Mouse (Mus musculus) forebrain, embryonic 14.5 days (tissue): ENCODE data around the gene Tubg2. TPM values are rescaled to one million over a fixed set of nuclear protein-coding genes. Genes with fewer than 3 reads are reported as not detected.

Experiments used
- ATAC-seq: fragments of 200-750 bp; cut with Nextera tagmentation; 2 replicates; pipeline ENCODE4 v1.8.0; 2017; ENCODE audit warnings: mild to moderate bottlenecking, moderate library complexity
- DNase-seq: peaks from one replicate; pipeline ENCODE4 v3.0.0-alpha.2; 2015; ENCODE audit warnings: low spot score
- H3K27ac ChIP-seq: fragments of 300-500 bp; sonication (generic); 2 replicates; pipeline ENCODE4 v1.5.1; 2014; ENCODE audit warnings: low read depth, mild to moderate bottlenecking, control low read depth, low read length, moderate library complexity
- H3K27me3 ChIP-seq: fragments of 300-500 bp; sonication (generic); replicated peaks from 2 replicates; pipeline ENCODE4 v1.6.1; 2014; ENCODE audit warnings: low read length, control low read depth, mixed read lengths; ENCODE audit not compliant: control insufficient read depth, insufficient read depth
- H3K36me3 ChIP-seq: fragments of 300-500 bp; sonication (generic); 2 replicates; pipeline ENCODE4 v1.6.1; 2014; ENCODE audit warnings: low read length, control low read depth; ENCODE audit not compliant: control insufficient read depth, insufficient read depth
- H3K4me1 ChIP-seq: fragments of 300-500 bp; sonication (generic); 2 replicates; pipeline ENCODE4 v1.6.1; 2014; ENCODE audit warnings: antibody characterized with exemption, low read length, control low read depth; ENCODE audit not compliant: control insufficient read depth, insufficient read depth
- H3K4me2 ChIP-seq: fragments of 300-500 bp; sonication (generic); 2 replicates; pipeline ENCODE4 v1.6.1; 2014; ENCODE audit warnings: mild to moderate bottlenecking, control low read depth, low read length
- H3K4me3 ChIP-seq: fragments of 300-500 bp; sonication (generic); 2 replicates; pipeline ENCODE4 v1.5.1; 2014; ENCODE audit warnings: low read depth, low read length, control low read depth
- H3K9ac ChIP-seq: fragments of 300-500 bp; sonication (generic); 2 replicates; pipeline ENCODE4 v1.6.1; 2014; ENCODE audit warnings: mild to moderate bottlenecking, low read length, control low read depth, moderate library complexity
- H3K9me3 ChIP-seq: fragments of 300-500 bp; sonication (generic); replicated peaks from 2 replicates; pipeline ENCODE4 v1.6.1; 2016; ENCODE audit warnings: low read length, control low read depth, mixed read lengths; ENCODE audit not compliant: control insufficient read depth
- WGBS: fragments of 180-500 bp; shearing (Covaris S2); extraction: QIAGEN DNeasy Blood & Tissue Kit; methylation state at CpG from one replicate; pipeline ENCODE4 v1.1.7; 2014; 5-methylcytosine and 5-hydroxymethylcytosine counted together
- polyA plus RNA-seq: library from polyadenylated mRNA; unstranded; fragments of >200 nt; fragmentation: Nextera tagmentation; extraction: Ambion mirVana; gene quantifications from 2 replicates; pipeline ENCODE4 v1.2.1, GENCODE M21; 2014

Tubg2 gene
- polyA plus RNA-seq: 27.4 and 31.9 TPM in 2 replicates

DNA sequence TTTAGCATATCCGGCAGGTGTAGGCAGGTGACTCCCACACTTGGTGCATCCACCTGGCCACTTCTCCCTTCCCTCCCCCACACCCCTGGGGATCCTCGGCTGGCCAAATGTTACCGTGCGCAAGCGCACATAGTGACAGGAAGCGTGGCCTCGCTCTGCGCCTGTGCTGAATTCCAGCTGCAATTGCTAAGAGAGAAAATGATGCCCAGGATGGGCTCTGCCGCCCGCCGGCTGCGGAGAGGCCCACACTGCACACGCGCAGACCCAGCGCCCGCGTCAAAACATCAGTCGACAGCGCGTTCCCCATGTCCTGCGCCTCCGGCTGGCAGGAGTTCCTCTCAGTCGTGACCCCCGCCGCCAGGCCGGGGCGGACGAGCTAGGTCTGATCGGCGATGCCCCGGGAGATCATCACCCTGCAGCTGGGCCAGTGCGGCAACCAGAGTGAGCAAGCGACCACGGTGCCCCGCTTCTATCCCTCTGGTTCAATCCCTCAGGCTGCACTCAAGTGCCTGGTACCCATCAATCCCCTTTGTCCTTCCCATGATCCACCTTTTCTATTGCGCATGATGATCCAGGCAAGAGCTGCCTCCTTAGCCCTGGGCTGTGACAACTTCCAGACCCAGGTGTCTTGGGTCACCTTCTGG, at the start of gene Tubg2:
Gene Tubg2 (plus strand): TSS at position 180 of the 644 bp plus-strand sequence.
- Histone ChIP-seq H3K4me1 (no peaks in the 10 kb centered on the region; the same call in 1 of the 2 replicates), H3K36me3 (no peaks in the 10 kb centered on the region), H3K9ac (peak within 1 kb of the TSS; percentile 75), H3K27me3 (no peaks in the 10 kb centered on the region), H3K4me2 (peak within 1 kb of the TSS; percentile 71), H3K4me3 (peak within 1 kb of the TSS; percentile 37), H3K27ac (peak within 1 kb of the TSS; percentile 80), H3K9me3 (no peaks in the 10 kb centered on the region)
- ATAC-seq (peak; percentile 87), DNase-seq (peak; percentile 88)
- WGBS: 2% methylated on average over 36 of the region's 36 CpGs

DNA sequence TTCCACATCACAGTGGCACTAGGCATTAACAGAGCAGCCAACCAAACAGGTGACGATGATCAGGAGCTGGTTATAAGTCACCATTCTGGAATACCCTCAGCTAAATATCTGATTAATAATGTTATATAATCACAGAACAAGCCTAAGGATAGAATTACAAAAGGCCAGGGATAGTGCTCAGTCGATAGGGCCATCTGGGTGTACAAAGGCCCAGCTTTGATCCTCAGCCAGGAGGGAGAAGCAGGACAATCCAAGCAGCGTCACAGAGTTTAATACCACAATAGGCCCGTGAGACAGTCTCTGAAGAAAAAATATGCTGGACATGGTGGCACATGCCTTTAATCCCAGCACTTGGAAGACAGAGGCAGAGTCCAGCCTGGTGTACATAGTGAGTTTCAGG, 46.4 kb upstream of the Tubg2 start:
- Histone ChIP-seq H3K4me2 (no peak overlapping the region), H3K4me1 (no peaks in the 10 kb centered on the region), H3K27me3 (no peaks in the 10 kb centered on the region), H3K36me3 (peaks cover 16% of the 10 kb centered on the region), H3K9ac (no peak overlapping the region), H3K9me3 (no peaks in the 10 kb centered on the region), H3K4me3 (no peak overlapping the region), H3K27ac (no peak overlapping the region)
- no peak for DNase-seq
- ATAC-seq: no peak
- WGBS: 71% methylated on average over 4 of the region's 4 CpGs

DNA sequence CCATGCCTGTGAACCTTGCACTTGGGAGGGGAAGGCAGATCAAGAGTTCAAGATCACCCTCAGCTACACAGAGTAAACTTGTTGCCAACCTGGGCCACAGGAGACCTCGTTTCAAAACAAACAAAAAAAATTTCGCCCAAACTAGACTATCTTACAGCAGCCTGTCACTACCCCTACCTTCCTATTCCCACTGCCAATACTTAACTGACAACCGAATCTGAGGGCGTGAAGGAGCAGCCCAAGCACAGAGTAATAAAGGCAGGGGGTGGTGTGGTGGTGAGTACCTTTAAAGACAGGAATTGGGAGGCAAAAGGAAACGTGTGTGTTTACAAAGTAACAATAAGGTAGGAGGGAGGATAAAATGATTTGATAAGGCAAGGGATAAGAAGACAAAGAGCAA, 45.0 kb upstream of the Tubg2 start:
- no peak for ATAC-seq
- H3K4me3 ChIP-seq: no peak overlapping the region
- H3K4me2 ChIP-seq: no peak overlapping the region
- H3K27ac ChIP-seq: no peak overlapping the region
- no peaks in the 10 kb centered on the region for H3K9me3 ChIP-seq
- H3K36me3 ChIP-seq: peaks cover 2% of the 10 kb centered on the region; the same call in 1 of the 2 replicates
- H3K4me1 ChIP-seq: peaks cover 4% of the 10 kb centered on the region
- WGBS: 67% methylated on average over 5 of the region's 5 CpGs
- no peak overlapping the region for H3K9ac ChIP-seq
- DNase-seq: no peak
- no peaks in the 10 kb centered on the region for H3K27me3 ChIP-seq

DNA sequence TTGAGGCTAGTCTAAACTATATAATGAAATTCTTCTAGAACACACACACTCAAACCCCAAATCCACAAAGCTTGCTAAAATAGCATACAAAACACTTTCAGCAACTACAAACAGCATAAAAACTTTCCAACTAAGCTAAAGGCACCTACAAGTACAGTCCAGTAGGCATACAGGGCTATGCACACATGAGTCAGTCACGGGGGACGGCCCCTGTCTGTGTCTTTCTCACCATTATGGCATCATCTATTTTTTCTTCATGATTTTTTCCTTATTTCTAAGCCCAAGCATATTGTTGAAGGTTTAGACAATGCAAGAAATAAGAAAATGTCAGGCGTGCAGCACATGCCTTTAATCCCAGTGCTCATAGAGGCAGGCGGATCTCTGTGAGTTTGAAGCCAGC, 44.5 kb upstream of the Tubg2 start:
- H3K27ac ChIP-seq: no peak overlapping the region
- no peaks in the 10 kb centered on the region; the same call in 1 of the 2 replicates for H3K36me3 ChIP-seq
- no peaks in the 10 kb centered on the region for H3K9me3 ChIP-seq
- 86% methylated on average over 4 of the region's 4 CpGs for WGBS
- H3K4me2 ChIP-seq: no peak overlapping the region
- ATAC-seq: no peak
- H3K4me3 ChIP-seq: no peak overlapping the region
- H3K9ac ChIP-seq: no peak overlapping the region
- no peak for DNase-seq
- H3K4me1 ChIP-seq: peaks cover 8% of the 10 kb centered on the region
- no peaks in the 10 kb centered on the region for H3K27me3 ChIP-seq

GRCm38 (mm10) chr11:101112186-101112585, 43.5 kb upstream of the Tubg2 start:
- DNase-seq (no peak), ATAC-seq (no peak)
- Histone ChIP-seq H3K4me2 (no peak overlapping the region), H3K9me3 (no peaks in the 10 kb centered on the region), H3K4me3 (no peak overlapping the region), H3K27ac (no peak overlapping the region), H3K27me3 (no peaks in the 10 kb centered on the region), H3K4me1 (peaks cover 8% of the 10 kb centered on the region), H3K9ac (no peak overlapping the region), H3K36me3 (peaks cover 6% of the 10 kb centered on the region; the same call in 1 of the 2 replicates)
- WGBS: 82% methylated on average over 3 of the region's 3 CpGs

GRCm38 (mm10) chr11:101115564-101115963, 40.1 kb upstream of the Tubg2 start:
- 10% methylated on average over 2 of the region's 2 CpGs for WGBS
- peaks cover 18% of the 10 kb centered on the region for H3K4me1 ChIP-seq
- peaks cover 9% of the 10 kb centered on the region; the same call in 1 of the 2 replicates for H3K36me3 ChIP-seq
- no peak overlapping the region for H3K4me3 ChIP-seq
- 0 out of 2 replicates have a peak overlapping the region, but pooled peaks have one; percentile 7 for H3K4me2 ChIP-seq
- H3K9me3 ChIP-seq: no peaks in the 10 kb centered on the region
- DNase-seq (peak; percentile 30), ATAC-seq (no peak)
- H3K27me3 ChIP-seq: no peaks in the 10 kb centered on the region
- peak overlapping the region; percentile 52; the same call in 1 of the 2 replicates for H3K27ac ChIP-seq
- H3K9ac ChIP-seq: no peak overlapping the region; the same call in 1 of the 2 replicates

- peak overlapping the region; percentile 88 for H3K4me3 ChIP-seq
- DNase-seq: no peak
- WGBS: 64% methylated on average over 4 of the region's 4 CpGs
- H3K27ac ChIP-seq: no peak overlapping the region
- H3K36me3 ChIP-seq: peaks cover 17% of the 10 kb centered on the region; the same call in 1 of the 2 replicates
- no peaks in the 10 kb centered on the region for H3K9me3 ChIP-seq
- peaks cover 25% of the 10 kb centered on the region for H3K4me1 ChIP-seq
- H3K27me3 ChIP-seq: no peaks in the 10 kb centered on the region
- no peak for ATAC-seq
- H3K4me2 ChIP-seq: peak overlapping the region; percentile 96
- peak overlapping the region; percentile 96 for H3K9ac ChIP-seq
Observed at GRCm38 (mm10) chr11:101118105-101118504, 37.6 kb upstream of the Tubg2 start.

- Histone ChIP-seq H3K4me2 (peak overlapping the region; percentile 96), H3K4me3 (peak overlapping the region; percentile 88), H3K9ac (peak overlapping the region; percentile 96), H3K9me3 (no peaks in the 10 kb centered on the region), H3K27me3 (no peaks in the 10 kb centered on the region), H3K27ac (peak overlapping the region; percentile 85), H3K36me3 (peaks cover 25% of the 10 kb centered on the region; the same call in 1 of the 2 replicates), H3K4me1 (peaks cover 25% of the 10 kb centered on the region)
- WGBS: under 1% methylated on average over 39 of the region's 39 CpGs
- ATAC-seq (peak; percentile 76), DNase-seq (no peak)
Observed at GRCm38 (mm10) chr11:101119131-101119760, 36.5 kb upstream of the Tubg2 start.
